Mouse (Mus musculus) kidney, adult 2 months (tissue): ENCODE results near the gene Ngly1. TPM values are rescaled to one million over a fixed set of nuclear protein-coding genes. Genes with fewer than 3 reads are reported as not detected.

ENCODE experiments used
- DNase-seq: peaks from one replicate; pipeline ENCODE4 v3.0.0; 2021
- H3K27ac ChIP-seq: fragments of 200-500 bp; 2 replicates; pipeline ENCODE4 v1.5.1; 2012; ENCODE audit warnings: low read depth, low read length, control low read depth, inconsistent platforms; ENCODE audit not compliant: insufficient read depth
- H3K27me3 ChIP-seq: fragments of 200-500 bp; replicated peaks from 2 replicates; pipeline ENCODE4 v1.6.1; 2012; ENCODE audit warnings: mild to moderate bottlenecking, moderate library complexity, low read length, inconsistent platforms; ENCODE audit not compliant: control insufficient read depth, insufficient read depth
- H3K36me3 ChIP-seq: fragments of 200-500 bp; 2 replicates; pipeline ENCODE4 v1.6.1; 2012; ENCODE audit warnings: mild to moderate bottlenecking, moderate library complexity, low read length, inconsistent platforms; ENCODE audit not compliant: control insufficient read depth, insufficient read depth
- H3K4me1 ChIP-seq: fragments of 200-500 bp; 2 replicates; pipeline ENCODE4 v1.6.1; 2011; ENCODE audit warnings: low read length; ENCODE audit not compliant: control insufficient read depth, insufficient read depth
- H3K4me3 ChIP-seq: fragments of 200-500 bp; 2 replicates; pipeline ENCODE4 v1.5.1; 2011; ENCODE audit warnings: mild to moderate bottlenecking, low read depth, low read length, control low read depth; ENCODE audit not compliant: insufficient read depth
- CTCF ChIP-seq: fragments of 200-500 bp; conservative IDR thresholded peaks from 2 replicates; pipeline ENCODE4 v1.5.1; 2011; ENCODE audit warnings: low read depth, mild to moderate bottlenecking, control low read depth, low read length, moderate library complexity, mixed read lengths; ENCODE audit not compliant: insufficient read depth, insufficient read length
- POLR2A ChIP-seq: fragments of 200-500 bp; IDR thresholded peaks from one replicate; pipeline ENCODE4 v1.6.1; 2011; ENCODE audit warnings: low read depth, low read length, control low read depth
- WGBS: fragments of 180-500 bp; shearing (Covaris S2); methylation state at CpG from one replicate; pipeline ENCODE4 v1.1.7; 2018; 5-methylcytosine and 5-hydroxymethylcytosine counted together
- polyA plus RNA-seq: library from polyadenylated mRNA; depleted of rRNA; stranded (reverse); fragments of >200 nt; gene quantifications from 2 replicates; pipeline ENCODE4 v1.2.3, GENCODE M21; 2012

Ngly1 gene
- polyA plus RNA-seq, 1 experiment = 40.2 TPM

GRCm38 (mm10) chr14:16292371-16292770 lies 43.3 kb downstream of the Ngly1 start:
- DNase-seq = no peak
- Histone ChIP-seq H3K4me3 (no peak overlapping the region), H3K36me3 (no peaks in the 10 kb centered on the region; the same call in 1 of the 2 replicates), H3K27ac (no peak overlapping the region), H3K27me3 (no peaks in the 10 kb centered on the region), H3K4me1 (no peaks in the 10 kb centered on the region)
- TF ChIP-seq CTCF = no peak
- TF ChIP-seq POLR2A = no peak
- 34% methylated on average over 1 of the region's 1 CpGs for WGBS

- no peak for DNase-seq
- TF ChIP-seq CTCF (no peak), POLR2A (no peak)
- Histone ChIP-seq H3K4me1 (no peaks in the 10 kb centered on the region), H3K36me3 (no peaks in the 10 kb centered on the region; the same call in 1 of the 2 replicates), H3K27me3 (no peaks in the 10 kb centered on the region), H3K27ac (no peak overlapping the region), H3K4me3 (no peak overlapping the region)
Observed at GRCm38 (mm10) chr14:16293015-16293414, 43.9 kb downstream of the Ngly1 start.

GRCm38 (mm10) chr14:16293921-16294320 lies 44.8 kb downstream of the Ngly1 start:
- no peak for DNase-seq
- Histone ChIP-seq H3K27ac (no peak overlapping the region), H3K4me3 (no peak overlapping the region), H3K27me3 (no peaks in the 10 kb centered on the region), H3K36me3 (no peaks in the 10 kb centered on the region; the same call in 1 of the 2 replicates), H3K4me1 (no peaks in the 10 kb centered on the region)
- TF ChIP-seq CTCF (no peak), POLR2A (no peak)
- WGBS = 96% methylated on average over 1 of the region's 1 CpGs

DNA sequence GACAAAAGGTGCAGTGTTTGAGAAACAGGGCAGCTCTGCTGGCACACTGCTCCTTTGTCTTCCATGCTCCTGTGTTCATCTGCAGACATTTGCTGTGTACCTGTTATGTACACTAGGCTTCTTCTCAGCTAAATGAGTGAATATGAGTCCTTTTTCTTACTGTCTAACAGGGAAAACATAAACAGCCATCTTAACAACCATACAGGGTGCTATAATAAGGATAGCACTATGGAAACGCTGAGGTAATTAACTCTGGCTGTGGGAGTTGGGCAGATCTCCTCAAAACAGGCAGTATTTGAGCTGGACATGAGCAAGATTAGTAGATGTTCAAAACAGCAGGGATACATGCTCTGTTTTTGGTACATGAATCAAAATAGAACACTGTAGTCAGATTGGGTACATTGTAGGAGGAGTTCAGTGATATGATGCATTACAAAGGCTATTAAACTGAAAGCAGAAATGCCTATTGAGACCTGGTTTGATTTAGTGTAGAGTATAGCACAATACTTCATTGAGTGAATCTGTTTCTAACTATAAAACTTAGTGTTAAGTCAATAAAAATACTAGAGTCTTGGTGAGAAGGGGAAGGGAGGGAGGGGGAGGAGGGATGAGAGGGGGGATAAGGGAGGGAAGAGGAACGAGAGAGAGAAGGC lies 47.9 kb downstream of the Ngly1 start:
- no peaks in the 10 kb centered on the region for H3K4me1 ChIP-seq
- H3K4me3 ChIP-seq = no peak overlapping the region
- H3K27ac ChIP-seq = no peak overlapping the region
- H3K27me3 ChIP-seq = no peaks in the 10 kb centered on the region
- H3K36me3 ChIP-seq = no peaks in the 10 kb centered on the region; the same call in none of the 2 replicates
- no peak for DNase-seq
- no peak for TF ChIP-seq CTCF
- TF ChIP-seq POLR2A = no peak
- 69% methylated on average over 2 of the region's 2 CpGs for WGBS

GRCm38 (mm10) chr14:16301735-16302134 lies 52.7 kb downstream of the Ngly1 start:
- 95% methylated on average over 5 of the region's 5 CpGs for WGBS
- no peak for TF ChIP-seq POLR2A
- no peak for TF ChIP-seq CTCF
- H3K4me1 ChIP-seq = no peaks in the 10 kb centered on the region
- no peak overlapping the region for H3K4me3 ChIP-seq
- H3K27me3 ChIP-seq = no peaks in the 10 kb centered on the region
- H3K36me3 ChIP-seq = peaks cover 2% of the 10 kb centered on the region
- DNase-seq = no peak
- no peak overlapping the region for H3K27ac ChIP-seq

DNA sequence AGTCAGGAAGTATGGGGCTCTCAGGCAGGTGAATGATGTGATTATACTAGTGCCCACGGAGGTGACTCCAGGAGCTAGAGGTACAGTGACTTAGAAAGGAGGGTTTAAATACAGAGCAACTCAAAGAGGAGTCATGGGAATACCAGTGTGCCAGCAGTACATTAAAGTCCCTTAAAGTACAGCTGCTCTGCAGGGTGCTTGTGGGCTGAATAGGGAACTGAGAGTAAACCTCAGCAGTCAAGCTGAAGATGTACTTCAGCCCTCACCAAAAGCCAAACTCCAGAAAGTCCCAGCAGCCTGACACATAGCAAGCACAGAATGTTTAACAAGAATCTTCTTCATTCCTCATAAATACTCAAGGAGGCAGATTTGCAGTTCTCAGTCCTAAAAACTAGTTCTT lies 53.6 kb downstream of the Ngly1 start:
- no peaks in the 10 kb centered on the region for H3K4me1 ChIP-seq
- H3K36me3 ChIP-seq = peaks cover 2% of the 10 kb centered on the region
- no peak for TF ChIP-seq POLR2A
- no peaks in the 10 kb centered on the region for H3K27me3 ChIP-seq
- H3K27ac ChIP-seq = no peak overlapping the region
- no peak overlapping the region for H3K4me3 ChIP-seq
- WGBS = 60% methylated on average over 1 of the region's 1 CpGs
- no peak for DNase-seq

DNA sequence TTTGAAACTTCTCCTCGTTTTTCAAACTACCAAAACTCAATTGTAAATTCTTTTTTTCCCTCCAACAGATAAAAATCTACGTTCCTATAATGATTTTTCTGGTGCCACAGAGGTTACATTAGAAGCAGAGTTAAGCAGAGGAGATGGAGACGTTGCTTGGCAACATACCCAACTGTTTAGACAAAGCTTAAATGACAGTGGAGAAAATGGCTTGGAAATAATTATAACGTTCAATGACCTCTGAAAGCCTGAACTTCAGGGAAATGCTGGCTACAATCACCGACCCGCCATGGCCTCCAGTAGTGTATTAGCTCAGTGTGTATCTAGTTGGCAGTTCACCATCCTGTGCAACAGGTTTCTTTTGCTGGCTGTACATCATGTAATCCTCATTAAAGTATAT lies 61.7 kb downstream of the Ngly1 start:
- WGBS = 54% methylated on average over 6 of the region's 6 CpGs

More for the DNA sequence above, 61.7 kb downstream of the Ngly1 start:
- no peaks in the 10 kb centered on the region for H3K4me1 ChIP-seq
- H3K27me3 ChIP-seq = no peaks in the 10 kb centered on the region
- no peak for DNase-seq
- no peak overlapping the region for H3K4me3 ChIP-seq
- H3K27ac ChIP-seq = no peak overlapping the region
- no peaks in the 10 kb centered on the region for H3K36me3 ChIP-seq
- TF ChIP-seq POLR2A = no peak
- no peak for TF ChIP-seq CTCF
